Mouse (Mus musculus) urinary bladder, postnatal 10 days (tissue): ENCODE data around the gene Tnfaip2.

ENCODE experiments used
- DNase-seq: peaks from one replicate; pipeline ENCODE4 v3.0.0; 2022; ENCODE audit warnings: low spot score

Gene Tnfaip2

GRCm38 (mm10) chr12:111478924-111479323, 36.7 kb downstream of the Tnfaip2 start:
- no peak for DNase-seq

- no peak for DNase-seq
These were observed 37.6 kb downstream of the Tnfaip2 start for GRCm38 (mm10) chr12:111479917-111480316.

- DNase-seq: no peak
These were observed 42.9 kb downstream of the Tnfaip2 start for GRCm38 (mm10) chr12:111485046-111485651.

DNA sequence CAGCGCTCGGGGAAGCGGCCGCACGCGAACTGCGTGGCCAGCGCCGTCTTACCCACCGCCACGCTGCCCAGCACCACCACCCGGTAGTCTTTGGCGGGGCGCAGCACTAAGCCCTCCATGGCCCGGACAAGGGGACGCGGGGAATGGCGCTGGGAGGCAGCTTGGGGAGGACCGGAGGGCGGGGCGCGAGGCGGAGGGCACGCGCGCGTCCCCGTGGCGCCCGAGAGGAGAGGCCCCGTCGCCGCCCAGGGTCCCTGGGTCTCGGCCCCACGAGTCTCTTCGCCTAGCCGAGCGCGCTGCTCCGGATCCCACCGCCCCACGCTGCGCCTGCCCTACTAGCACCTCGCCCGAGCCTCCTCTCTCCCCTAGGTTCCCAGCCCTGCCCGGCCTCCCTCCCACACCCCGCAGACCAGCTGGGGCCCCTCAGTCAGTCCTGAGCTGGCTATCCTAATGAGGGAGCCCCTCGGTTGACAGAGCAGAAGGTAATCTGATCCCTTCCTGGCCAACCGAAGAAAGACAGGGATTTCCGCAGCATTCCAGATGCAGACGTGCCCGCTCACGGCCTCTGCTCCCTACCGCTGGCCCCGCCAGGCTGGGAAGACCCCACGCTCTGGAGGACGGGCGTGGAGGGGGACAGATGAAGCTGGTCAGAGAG, 43.5 kb downstream of the Tnfaip2 start, which contains the start of gene Gm266:
Gm266 (minus strand) TSS at position 172 of the 655 bp plus-strand sequence.
- DNase-seq: no peak

DNA sequence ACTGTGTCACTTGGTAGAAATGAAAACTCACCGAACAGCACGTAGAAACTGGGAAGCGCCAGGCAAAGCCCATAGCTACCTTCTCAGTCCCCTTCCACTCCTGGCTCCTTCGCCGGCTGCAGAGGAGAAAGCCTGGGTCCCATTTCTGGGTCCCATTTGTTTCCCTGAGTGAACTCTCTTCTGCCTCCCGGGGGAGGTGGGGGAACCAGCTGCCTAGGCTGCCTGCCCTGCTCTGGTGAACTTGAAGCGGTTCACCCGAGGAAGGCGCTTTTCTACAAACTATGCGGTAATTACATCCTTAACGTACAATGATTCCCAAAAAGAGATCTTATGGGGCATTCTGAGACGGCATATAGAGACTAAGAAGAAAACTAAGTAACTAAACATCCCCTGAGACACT, 44.2 kb downstream of the Tnfaip2 start:
- DNase-seq: no peak

GRCm38 (mm10) chr12:111489261-111489865, 47.1 kb downstream of the Tnfaip2 start:
- no peak for DNase-seq

GRCm38 (mm10) chr12:111494931-111495330, 52.7 kb downstream of the Tnfaip2 start:
- no peak for DNase-seq

GRCm38 (mm10) chr12:111497076-111497475, 54.8 kb downstream of the Tnfaip2 start:
- no peak for DNase-seq

DNA sequence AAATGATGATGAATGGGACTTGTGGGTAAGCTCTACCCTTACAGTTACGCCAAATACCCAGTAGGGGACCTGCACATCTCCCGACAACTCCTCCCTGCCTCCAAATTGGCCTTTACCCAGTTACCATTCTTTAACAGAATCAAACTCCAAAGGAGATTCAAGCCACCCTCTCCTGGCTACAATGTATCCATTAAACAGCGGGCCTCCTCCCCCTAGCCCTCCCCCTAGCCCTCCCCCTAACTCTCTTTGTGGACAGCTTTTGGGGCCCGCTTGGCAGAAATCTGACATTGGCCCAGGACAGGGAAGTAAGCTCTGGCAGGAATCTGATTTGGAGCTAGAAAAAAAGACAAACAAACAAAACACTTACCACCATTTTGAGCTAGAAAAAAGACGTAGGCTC, 57.3 kb downstream of the Tnfaip2 start:
- DNase-seq: no peak

DNA sequence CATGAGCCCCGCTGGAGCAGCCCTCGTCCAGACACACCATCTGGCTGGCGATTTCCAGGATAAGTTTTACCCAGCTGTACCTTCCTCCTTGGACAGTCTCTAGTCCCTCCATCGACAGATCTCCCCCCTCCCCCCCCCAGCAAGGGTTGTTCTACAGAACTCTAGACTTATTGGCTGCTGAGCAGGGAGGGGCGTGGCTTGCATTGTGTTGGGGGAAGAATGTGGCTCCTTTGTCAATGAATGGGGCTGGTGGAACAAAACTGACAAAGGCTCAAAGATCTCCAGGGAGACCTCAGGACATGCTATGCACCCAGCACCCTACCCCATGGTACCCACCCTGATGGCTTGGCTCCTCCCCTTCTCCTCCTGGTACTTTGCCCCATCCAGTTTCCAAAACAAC, 58.5 kb downstream of the Tnfaip2 start:
- no peak for DNase-seq

DNA sequence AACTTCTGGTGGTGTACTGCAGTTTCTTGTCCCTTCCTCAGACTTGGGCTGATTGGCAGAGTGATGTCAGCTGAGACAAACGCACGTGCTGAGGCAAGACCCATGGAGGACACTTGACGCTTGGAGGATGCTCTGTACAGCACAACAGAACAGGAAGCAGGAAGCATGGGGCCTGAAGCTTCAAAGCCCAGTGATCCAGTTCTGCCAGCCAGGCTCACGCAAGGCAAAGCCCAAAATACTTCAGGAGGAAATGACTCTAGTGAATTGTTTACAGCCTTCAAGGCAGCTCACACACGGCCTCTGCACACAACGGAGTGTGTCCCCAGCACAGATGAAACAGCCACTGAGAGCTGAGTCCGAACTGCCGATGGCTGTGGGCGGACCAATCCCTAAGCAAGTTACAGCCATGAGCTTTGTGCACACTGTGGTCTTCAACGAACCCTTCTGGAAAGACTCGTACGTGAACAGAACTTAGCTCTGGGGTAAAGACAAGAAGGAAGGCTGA, 60.8 kb downstream of the Tnfaip2 start:
- no peak for DNase-seq

DNA sequence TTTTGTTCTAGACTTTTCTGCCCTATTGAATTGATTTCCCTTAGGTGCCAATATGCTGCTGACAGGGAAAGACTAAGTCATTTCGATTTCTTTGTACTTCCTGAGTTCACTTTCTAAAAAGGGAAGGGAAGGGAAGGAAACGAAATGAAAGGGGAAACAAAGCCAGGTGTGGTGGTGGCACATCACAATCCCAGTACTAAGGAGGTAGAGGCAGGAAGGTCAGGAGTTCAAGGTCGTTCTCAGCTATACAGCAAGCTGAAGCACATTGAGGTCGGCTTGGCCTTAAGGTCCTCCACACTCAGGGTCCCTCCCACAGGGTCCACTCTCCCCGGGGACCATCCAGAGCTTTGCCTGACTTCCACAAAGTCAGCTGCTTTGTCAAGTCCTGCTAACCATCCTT, 61.3 kb downstream of the Tnfaip2 start:
- no peak for DNase-seq
